Mouse (Mus musculus): ENCODE data around the gene Phldb1. TPM values are rescaled to one million over a fixed set of nuclear protein-coding genes. Genes with fewer than 3 reads are reported as not detected.
A peak's percentile ranks its signal among the peaks of the same experiment; 100 is the strongest.
"Not testable (repeated sequence)": the region's sequence is repeated elsewhere in the genome, so short reads cannot be mapped to it uniquely, and the experiment has no call there.

Gene Phldb1
- 10 to 100 TPM; 82.9 to 91.9 (median 86.3) TPM for total RNA-seq (2022)

GRCm38 (mm10) chr9:44734524-44735494 is at the start of gene Phldb1:
Phldb1 (minus strand) TSS chr9:44735198.
- DNase-seq (ENCODE audit: low spot score in 2 of 2), result peak in 1 of 2 experiments; percentile 70

GRCm38 (mm10) chr9:44772750-44773651 is 38.0 kb upstream of the Phldb1 start:
- peak; percentile 88 to 89 for DNase-seq (ENCODE audit: low spot score in 2 of 2)

GRCm38 (mm10) chr9:44772392-44772749 is 37.4 kb upstream of the Phldb1 start:
- no peak for DNase-seq (ENCODE audit: low spot score in 2 of 2)

GRCm38 (mm10) chr9:44771376-44771775 is 36.4 kb upstream of the Phldb1 start:
- DNase-seq (ENCODE audit: low spot score in 2 of 2), result no peak

- DNase-seq (ENCODE audit: low spot score in 2 of 2), result not testable (repeated sequence)
These were observed 33.0 kb upstream of the Phldb1 start for GRCm38 (mm10) chr9:44768029-44768394.

- peak; percentile 63 to 69 for DNase-seq (ENCODE audit: low spot score in 2 of 2)
These were observed 32.4 kb upstream of the Phldb1 start, which contains the start of the genes Arcn1 and Ift46 for GRCm38 (mm10) chr9:44767101-44768028. Arcn1 (minus strand) TSS chr9:44767845. Ift46 (plus strand) TSS chr9:44767908.

- no peak for DNase-seq (ENCODE audit: low spot score in 2 of 2)
These were observed 25.9 kb upstream of the Phldb1 start for GRCm38 (mm10) chr9:44760873-44761272.

- DNase-seq (ENCODE audit: low spot score in 2 of 2), result no peak
These were observed 13.5 kb upstream of the Phldb1 start for GRCm38 (mm10) chr9:44748473-44748872.

GRCm38 (mm10) chr9:44747341-44747740 is 12.3 kb upstream of the Phldb1 start:
- DNase-seq (ENCODE audit: low spot score in 2 of 2), result no peak

- DNase-seq (ENCODE audit: low spot score in 2 of 2), result no peak
These were observed 11.7 kb upstream of the Phldb1 start for GRCm38 (mm10) chr9:44746666-44747065.

- no peak for DNase-seq (ENCODE audit: low spot score in 2 of 2)
These were observed 10.4 kb upstream of the Phldb1 start for GRCm38 (mm10) chr9:44745371-44745770.

- no peak for DNase-seq (ENCODE audit: low spot score in 2 of 2)
These were observed 5.7 kb upstream of the Phldb1 start for GRCm38 (mm10) chr9:44740663-44741192.

GRCm38 (mm10) chr9:44737240-44737949 is 2.4 kb upstream of the Phldb1 start:
- DNase-seq (ENCODE audit: low spot score in 2 of 2), result no peak

- DNase-seq (ENCODE audit: low spot score in 2 of 2), result no peak
These were observed 1.3 kb upstream of the Phldb1 start for GRCm38 (mm10) chr9:44736301-44736700.

- no peak for DNase-seq (ENCODE audit: low spot score in 2 of 2)
These were observed 888 bp upstream of the Phldb1 start for GRCm38 (mm10) chr9:44735886-44736285.

- no peak for DNase-seq (ENCODE audit: low spot score in 2 of 2)
These were observed 1.1 kb downstream of the Phldb1 start for GRCm38 (mm10) chr9:44733671-44734523.

- no peak for DNase-seq (ENCODE audit: low spot score in 2 of 2)
These were observed 2.0 kb downstream of the Phldb1 start for GRCm38 (mm10) chr9:44732921-44733530.

GRCm38 (mm10) chr9:44732130-44732549 is 2.9 kb downstream of the Phldb1 start:
- no peak for DNase-seq (ENCODE audit: low spot score in 2 of 2)

All from left cerebral cortex, adult 8-10 months (tissue).